Mouse (Mus musculus): Measurements from ENCODE around the gene Pcyt1b.

DNA sequence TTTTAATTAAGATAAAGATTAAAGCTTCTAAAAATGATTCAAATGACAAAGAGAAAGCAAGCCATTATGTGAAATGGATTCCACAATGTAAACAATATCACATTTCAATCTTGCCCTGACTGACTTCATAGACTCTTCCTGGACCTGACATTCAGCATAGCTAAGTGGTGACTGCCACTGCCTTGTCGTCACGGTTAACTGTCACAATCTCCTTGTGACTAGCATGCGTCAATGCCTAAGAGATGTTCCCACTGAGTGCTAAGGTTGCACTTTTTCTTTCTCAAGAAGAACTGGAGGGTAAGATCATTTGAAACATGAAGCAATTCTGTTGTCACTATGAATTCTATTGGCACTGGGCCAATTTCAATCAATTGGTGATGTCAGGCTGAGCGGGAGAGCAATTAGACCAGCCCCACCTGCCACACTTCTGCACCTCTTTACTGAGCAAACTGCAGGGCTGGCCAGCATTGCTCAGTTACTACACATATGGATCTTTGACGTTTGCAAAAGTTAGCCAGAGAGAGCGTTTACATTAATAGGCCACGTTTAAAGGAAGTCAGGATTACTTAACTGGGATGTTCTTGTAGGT is 102.3 kb downstream of the Pcyt1b start:
- no peak for TF ChIP-seq CTCF (IDR thresholded peaks at IDR 0.05; ENCODE audit: low read depth)
- TF ChIP-seq EP300 (IDR thresholded peaks at IDR 0.05; ENCODE audit: low read depth), result no peak
